Mouse (Mus musculus) ovary, postnatal 14 days (tissue): ENCODE measurements around the gene Mettl7a2.
"Not testable (repeated sequence)": the region's sequence is repeated elsewhere in the genome, so short reads cannot be mapped to it uniquely, and the experiment has no call there.

Experiments used
- DNase-seq: peaks from one replicate; pipeline ENCODE4 v3.0.0; 2022; ENCODE audit warnings: low spot score

Gene Mettl7a2

GRCm38 (mm10) chr15:100352711-100353250 lies at the start of gene Mettl7a2, which contains the start of gene Methig1:
Gene Mettl7a2 (plus strand): TSS chr15:100353200.
Gene Methig1 (plus strand): TSS chr15:100353149.
- DNase-seq = no peak

DNA sequence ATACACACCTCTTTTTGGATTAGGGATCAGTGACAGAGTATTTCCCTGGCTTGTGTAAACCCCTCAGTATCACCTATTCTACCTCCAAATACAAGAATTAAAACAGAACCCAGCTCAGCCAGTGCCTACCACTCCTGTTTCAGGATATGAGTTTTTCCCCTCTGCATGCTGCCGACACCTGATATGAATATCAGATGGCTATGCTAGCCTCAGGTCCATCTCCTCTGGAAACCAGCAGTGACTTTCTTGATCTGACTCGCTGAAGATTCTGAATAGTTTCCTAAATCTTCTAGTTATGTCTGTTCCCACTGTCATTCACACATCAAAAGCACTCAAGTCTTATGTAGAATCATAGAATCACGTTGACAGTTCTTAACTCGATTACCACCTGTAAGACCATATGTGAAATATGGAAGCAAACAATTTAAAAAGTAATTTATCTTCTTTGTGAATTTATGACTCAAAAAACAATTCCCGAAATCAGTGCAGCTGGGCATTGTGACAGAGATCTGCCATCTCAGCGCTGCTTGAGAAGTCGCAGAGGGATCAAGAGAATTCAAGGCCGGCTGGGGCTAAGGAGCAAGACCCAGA lies 49.5 kb upstream of the Mettl7a2 start:
- no peak for DNase-seq

GRCm38 (mm10) chr15:100304019-100304991 lies 48.7 kb upstream of the Mettl7a2 start, which contains the start of gene Mettl7a1:
Gene Mettl7a1 (plus strand): TSS chr15:100304140.
- peak; percentile 66 for DNase-seq

GRCm38 (mm10) chr15:100306201-100306600 lies 46.8 kb upstream of the Mettl7a2 start:
- DNase-seq = no peak

DNA sequence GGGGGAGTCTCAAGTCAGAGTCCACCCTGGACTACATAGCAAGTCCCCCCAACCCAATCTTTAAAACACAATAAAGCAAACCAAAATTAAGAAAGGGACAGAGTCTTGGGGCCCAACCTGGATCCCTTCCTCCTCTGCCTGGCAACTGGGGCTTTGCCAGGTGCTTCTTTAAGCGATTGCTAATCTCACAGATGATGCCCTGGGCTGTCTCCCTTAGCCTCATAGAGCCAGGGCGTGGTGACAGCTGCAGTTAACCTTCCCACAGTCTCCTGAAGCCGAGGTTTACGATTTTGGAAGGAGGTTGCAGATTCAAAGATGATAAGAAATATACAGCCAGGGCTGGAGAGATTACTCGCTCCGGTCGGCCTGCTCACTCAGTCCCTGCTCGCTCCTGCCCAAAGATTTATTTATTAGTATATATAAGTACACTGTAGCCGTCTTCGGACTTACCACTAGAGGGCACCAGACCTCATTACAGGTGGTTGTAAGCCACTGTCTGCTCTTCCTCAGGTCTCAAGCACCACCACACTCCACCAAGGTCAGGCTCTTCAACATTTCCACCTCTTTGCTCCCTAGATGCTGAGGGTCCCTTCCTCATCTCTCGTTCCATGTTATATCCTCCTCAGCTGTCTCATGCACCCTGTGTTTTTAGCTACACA lies 45.4 kb upstream of the Mettl7a2 start:
- DNase-seq = not testable (repeated sequence)

- DNase-seq = no peak
Observed at GRCm38 (mm10) chr15:100312346-100312745, 40.7 kb upstream of the Mettl7a2 start.

GRCm38 (mm10) chr15:100314448-100315145 lies 38.4 kb upstream of the Mettl7a2 start:
- no peak for DNase-seq

- not testable (repeated sequence) for DNase-seq
Observed at GRCm38 (mm10) chr15:100318014-100318671, 34.9 kb upstream of the Mettl7a2 start.

DNA sequence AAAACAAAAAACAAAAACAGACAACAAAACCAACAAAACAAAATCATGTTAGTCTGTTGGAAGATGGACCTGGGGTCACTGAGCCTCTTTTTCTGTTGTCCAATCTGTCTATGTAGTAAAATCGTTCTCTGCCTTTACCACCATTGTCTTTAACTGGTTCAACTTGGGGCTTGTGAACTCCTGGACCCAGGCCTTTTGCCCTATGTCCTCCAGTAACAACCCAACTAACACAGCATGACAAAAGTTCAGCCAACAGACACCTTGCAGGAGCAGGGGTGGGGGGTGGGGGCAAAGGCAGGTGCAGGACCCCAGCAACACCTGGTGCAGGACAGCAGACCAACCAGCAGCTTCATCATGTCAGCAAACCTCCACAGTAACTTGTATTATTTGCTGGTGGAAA lies 33.1 kb upstream of the Mettl7a2 start:
- no peak for DNase-seq

- no peak for DNase-seq
Observed at GRCm38 (mm10) chr15:100320295-100320905, 32.6 kb upstream of the Mettl7a2 start.

DNA sequence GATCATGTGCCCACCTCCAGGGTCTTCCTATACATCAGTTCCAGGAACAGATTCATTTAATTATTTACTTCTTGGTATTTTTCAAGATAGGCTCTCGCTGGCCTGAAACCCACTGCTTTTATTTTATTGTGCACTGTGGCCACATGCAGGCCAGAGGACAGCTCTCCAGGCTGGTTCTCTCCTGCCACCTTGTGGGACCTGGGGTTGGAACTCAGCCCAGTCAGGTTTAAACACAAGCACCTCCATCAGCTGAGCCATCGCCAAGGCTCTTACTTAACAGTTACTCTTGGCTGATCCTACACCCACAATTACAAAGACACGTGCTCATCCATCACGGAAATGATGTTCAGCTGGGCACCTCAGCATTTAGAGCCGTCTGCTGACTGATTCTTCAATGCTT lies 31.9 kb upstream of the Mettl7a2 start:
- DNase-seq = peak; percentile 49

DNA sequence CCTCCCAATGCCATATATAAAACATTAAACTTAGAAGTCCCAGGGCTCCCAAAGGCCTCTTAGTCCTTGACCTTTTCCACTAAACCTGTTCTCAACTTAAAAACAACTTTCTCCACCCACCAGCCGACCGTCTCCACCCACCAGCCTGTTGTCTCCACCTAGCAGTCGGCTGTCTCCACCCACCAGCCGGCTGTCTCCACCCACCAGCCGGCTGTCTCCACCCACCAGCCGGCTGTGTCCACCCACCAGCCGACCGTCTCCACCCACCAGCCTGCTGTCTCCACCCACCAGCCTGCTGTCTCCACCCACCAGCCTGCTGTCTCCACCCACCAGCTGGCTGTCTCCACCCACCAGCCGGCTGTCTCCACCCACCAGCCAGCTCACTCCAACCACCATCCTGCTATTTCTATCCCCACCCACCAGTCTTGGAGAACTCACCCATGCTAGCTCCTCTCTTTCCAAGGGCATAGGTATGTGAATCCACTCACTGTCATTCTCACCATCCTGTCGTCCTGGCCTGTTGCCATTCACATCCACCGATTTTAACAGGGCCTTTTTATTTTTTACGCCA lies 28.9 kb upstream of the Mettl7a2 start:
- no peak for DNase-seq

GRCm38 (mm10) chr15:100325235-100325634 lies 27.8 kb upstream of the Mettl7a2 start:
- DNase-seq = no peak

DNA sequence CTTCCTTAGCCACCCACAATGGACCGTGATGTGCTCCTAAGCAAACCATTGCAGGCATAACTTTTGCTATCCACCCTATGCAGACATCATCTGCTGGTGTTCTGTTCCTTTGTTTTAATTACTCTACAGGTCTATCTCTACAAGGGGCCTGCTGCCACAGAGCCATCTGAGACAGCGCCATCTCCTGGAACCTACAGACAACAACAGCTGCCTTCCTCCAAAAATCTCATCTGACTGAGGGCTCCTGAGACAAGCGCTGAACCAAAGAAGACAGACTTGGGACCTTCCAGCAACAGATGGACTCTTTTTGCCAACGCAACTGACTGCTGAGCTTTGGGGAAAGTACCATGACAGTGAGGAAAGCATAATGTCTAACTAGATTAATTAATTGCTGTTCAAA lies 24.9 kb upstream of the Mettl7a2 start:
- not testable (repeated sequence) for DNase-seq

- not testable (repeated sequence) for DNase-seq
Observed at GRCm38 (mm10) chr15:100329336-100329735, 23.7 kb upstream of the Mettl7a2 start.

DNA sequence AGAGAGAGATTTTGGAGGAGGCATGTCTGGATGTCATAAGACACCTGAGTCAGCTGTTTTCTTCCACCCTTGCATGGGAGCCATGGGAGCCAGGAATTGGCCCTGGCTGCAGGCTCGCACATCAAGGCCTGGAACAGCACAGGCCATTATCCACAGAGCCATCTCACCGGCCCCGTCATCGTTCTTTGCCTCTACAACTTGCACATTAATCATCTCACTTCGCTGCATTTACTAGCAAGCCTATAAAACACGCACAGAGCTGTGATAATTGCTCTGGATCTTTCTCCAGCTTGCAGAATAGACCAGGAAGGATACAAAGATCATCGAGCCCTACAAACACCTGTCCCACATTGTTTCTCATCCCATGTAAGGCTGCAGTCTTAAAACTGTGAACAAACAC lies 22.3 kb upstream of the Mettl7a2 start:
- DNase-seq = no peak

GRCm38 (mm10) chr15:100332077-100332961 lies 20.7 kb upstream of the Mettl7a2 start:
- DNase-seq = not testable (repeated sequence)

GRCm38 (mm10) chr15:100334629-100335028 lies 18.4 kb upstream of the Mettl7a2 start, which contains the start of gene Mettl7a3:
Gene Mettl7a3 (plus strand): TSS chr15:100334929.
- DNase-seq = no peak

GRCm38 (mm10) chr15:100337328-100337727 lies 15.7 kb upstream of the Mettl7a2 start:
- not testable (repeated sequence) for DNase-seq
